Mouse (Mus musculus): ENCODE results near the gene Tinag. TPM values are rescaled to one million over a fixed set of nuclear protein-coding genes. Genes with fewer than 3 reads are reported as not detected.

Gene Tinag
- polyA plus RNA-seq, 1 experiment from 2014 or later: 0.79 TPM

DNA sequence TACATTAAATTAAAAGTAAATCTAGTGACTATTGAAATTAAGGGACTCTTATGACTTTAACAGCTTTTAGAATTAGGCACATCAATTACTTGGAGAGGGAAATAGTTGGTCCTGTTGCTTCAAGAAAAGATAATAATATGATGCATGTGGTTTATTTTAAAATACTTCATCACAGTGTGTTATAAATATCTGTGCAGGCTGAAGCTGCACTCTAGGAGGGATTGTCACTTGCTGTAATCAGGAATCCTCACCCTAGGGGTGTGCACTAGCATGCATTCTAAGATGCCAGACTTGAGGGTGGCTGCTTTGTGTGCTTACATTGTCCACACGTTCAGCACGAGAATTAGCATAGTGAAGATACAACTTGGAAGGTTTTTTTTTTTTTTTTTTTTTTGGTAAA is 10.2 kb downstream of the Tinag start:
- Histone ChIP-seq H3K36me3 (replicated peaks; ENCODE audit: control insufficient read depth, insufficient read depth, low read depth, low read length) (no peaks in the 10 kb centered on the region), H3K9me3 (replicated peaks; ENCODE audit: control insufficient read depth, low read length) (no peaks in the 10 kb centered on the region), H3K27me3 (ENCODE audit: control insufficient read depth, insufficient read depth, low read length) (no peaks in the 10 kb centered on the region), H3K4me1 (ENCODE audit: control insufficient read depth, insufficient read depth, low read length) (no peaks in the 10 kb centered on the region), H3K4me3 (ENCODE audit: low read depth, low read length) (no peak overlapping the region), H3K9ac (replicated peaks; ENCODE audit: low read length) (no peak overlapping the region), H3K27ac (replicated peaks; ENCODE audit: low read depth, low read length) (no peak overlapping the region), H3K4me2 (ENCODE audit: low read depth, low read length) (no peak overlapping the region)
- DNase-seq (ENCODE audit: low spot score) (no peak), ATAC-seq (replicated peaks; ENCODE audit: insufficient number of reproducible peaks, low FRiP score, low TSS enrichment, low read depth) (no peak)
- 59% methylated on average over 2 of the region's 2 CpGs for WGBS

DNA sequence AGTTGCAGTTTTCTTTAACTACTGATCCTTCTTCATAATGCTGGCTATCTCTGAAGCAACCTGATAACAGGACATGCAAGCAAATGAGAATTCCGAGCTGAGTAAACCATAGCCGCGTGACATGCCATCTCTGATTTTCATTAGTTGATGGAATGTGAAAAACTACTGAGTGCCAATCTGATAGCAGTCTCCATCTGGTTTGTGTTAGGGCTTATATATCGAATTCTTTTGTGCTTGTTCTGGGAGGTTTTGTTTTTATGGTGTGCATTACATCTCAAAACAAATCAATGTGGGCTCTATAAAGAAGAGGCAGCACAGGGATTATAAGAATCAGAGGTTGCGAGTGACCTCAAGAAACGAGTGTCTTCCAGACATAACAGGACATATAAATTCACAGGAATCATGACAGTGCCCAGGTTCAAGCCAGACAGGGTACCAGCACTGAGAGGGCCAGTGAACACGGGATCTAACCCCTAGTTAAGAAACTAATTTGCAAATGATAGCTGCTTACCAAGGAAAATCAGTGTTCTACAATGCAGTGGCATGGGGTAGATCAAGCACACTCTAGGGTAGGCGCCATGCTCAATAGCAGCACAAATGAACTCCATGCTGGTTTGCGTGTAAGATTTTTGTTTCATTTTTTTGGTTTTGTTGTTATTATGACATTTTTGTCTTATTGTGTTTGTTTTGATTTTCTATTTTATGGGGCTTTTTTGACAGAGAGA is 13.0 kb downstream of the Tinag start:
- WGBS: 35% methylated on average over 9 of the region's 9 CpGs

DNA sequence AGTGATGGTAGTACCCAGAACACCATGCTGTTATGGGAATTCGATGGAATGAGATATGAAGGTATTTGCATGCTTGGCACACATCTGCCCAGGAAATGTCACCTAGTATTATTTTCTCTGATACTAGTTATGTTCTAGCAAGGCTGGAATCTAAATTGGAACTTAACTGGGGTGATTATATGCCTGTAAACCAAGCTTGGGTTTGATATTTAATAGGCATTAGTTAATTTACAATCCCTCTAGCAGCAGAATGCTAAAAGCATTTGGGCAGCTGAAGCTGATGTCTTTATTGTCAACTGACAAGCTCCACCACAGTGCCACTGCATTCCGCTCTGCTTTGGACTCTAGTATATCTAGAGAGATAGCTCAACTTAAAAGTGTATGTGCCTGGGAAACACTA is 20.3 kb downstream of the Tinag start:
- Histone ChIP-seq H3K36me3 (replicated peaks; ENCODE audit: control insufficient read depth, insufficient read depth, low read depth, low read length) (no peaks in the 10 kb centered on the region), H3K27ac (replicated peaks; ENCODE audit: low read depth, low read length) (no peak overlapping the region), H3K4me3 (ENCODE audit: low read depth, low read length) (no peak overlapping the region), H3K9ac (replicated peaks; ENCODE audit: low read length) (no peak overlapping the region), H3K27me3 (ENCODE audit: control insufficient read depth, insufficient read depth, low read length) (no peaks in the 10 kb centered on the region), H3K4me2 (ENCODE audit: low read depth, low read length) (no peak overlapping the region), H3K9me3 (replicated peaks; ENCODE audit: control insufficient read depth, low read length) (no peaks in the 10 kb centered on the region), H3K4me1 (ENCODE audit: control insufficient read depth, insufficient read depth, low read length) (no peaks in the 10 kb centered on the region)
- WGBS: 91% methylated on average over 2 of the region's 2 CpGs
- DNase-seq (ENCODE audit: low spot score) (no peak), ATAC-seq (replicated peaks; ENCODE audit: insufficient number of reproducible peaks, low FRiP score, low TSS enrichment, low read depth) (no peak)

More for the DNA sequence above, 13.0 kb downstream of the Tinag start:
- no peaks in the 10 kb centered on the region for H3K4me1 ChIP-seq (ENCODE audit: control insufficient read depth, insufficient read depth, low read length)
- no peaks in the 10 kb centered on the region for H3K9me3 ChIP-seq (replicated peaks; ENCODE audit: control insufficient read depth, low read length)
- H3K27ac ChIP-seq (replicated peaks; ENCODE audit: low read depth, low read length): no peak overlapping the region
- H3K27me3 ChIP-seq (ENCODE audit: control insufficient read depth, insufficient read depth, low read length): no peaks in the 10 kb centered on the region
- no peak overlapping the region for H3K4me3 ChIP-seq (ENCODE audit: low read depth, low read length)
- H3K4me2 ChIP-seq (ENCODE audit: low read depth, low read length): no peak overlapping the region
- H3K9ac ChIP-seq (replicated peaks; ENCODE audit: low read length): no peak overlapping the region
- ATAC-seq (replicated peaks; ENCODE audit: insufficient number of reproducible peaks, low FRiP score, low TSS enrichment, low read depth) (peak; percentile 74; the same call in 1 of the 2 replicates), DNase-seq (ENCODE audit: low spot score) (peak; percentile 85)
- H3K36me3 ChIP-seq (replicated peaks; ENCODE audit: control insufficient read depth, insufficient read depth, low read depth, low read length): no peaks in the 10 kb centered on the region

DNA sequence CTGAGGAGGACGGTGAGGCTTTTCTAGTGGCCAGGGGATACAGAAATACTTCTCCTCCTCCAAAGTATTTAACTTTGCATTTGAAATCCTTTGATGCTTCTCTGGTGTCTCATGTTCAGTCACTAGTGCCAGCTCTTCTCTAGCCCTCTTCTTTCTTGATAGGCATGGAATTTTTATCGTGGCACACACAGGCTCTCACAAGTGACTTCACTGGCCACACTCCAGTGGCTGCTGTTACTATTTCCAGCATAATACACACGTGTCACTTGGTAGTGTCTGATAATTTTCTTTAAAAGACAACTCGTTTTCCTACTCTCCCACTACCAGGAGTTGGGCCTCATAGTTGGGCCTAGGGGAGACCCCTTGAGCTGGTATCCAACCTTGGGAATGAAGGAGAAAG is 26.7 kb downstream of the Tinag start:
- Histone ChIP-seq H3K4me3 (ENCODE audit: low read depth, low read length) (no peak overlapping the region), H3K4me1 (ENCODE audit: control insufficient read depth, insufficient read depth, low read length) (no peaks in the 10 kb centered on the region), H3K9ac (replicated peaks; ENCODE audit: low read length) (no peak overlapping the region), H3K27ac (replicated peaks; ENCODE audit: low read depth, low read length) (no peak overlapping the region), H3K36me3 (replicated peaks; ENCODE audit: control insufficient read depth, insufficient read depth, low read depth, low read length) (no peaks in the 10 kb centered on the region), H3K4me2 (ENCODE audit: low read depth, low read length) (no peak overlapping the region), H3K9me3 (replicated peaks; ENCODE audit: control insufficient read depth, low read length) (no peaks in the 10 kb centered on the region), H3K27me3 (ENCODE audit: control insufficient read depth, insufficient read depth, low read length) (no peaks in the 10 kb centered on the region)
- no peak for ATAC-seq (replicated peaks; ENCODE audit: insufficient number of reproducible peaks, low FRiP score, low TSS enrichment, low read depth)
- WGBS: 82% methylated on average over 4 of the region's 4 CpGs
- no peak for DNase-seq (ENCODE audit: low spot score)

DNA sequence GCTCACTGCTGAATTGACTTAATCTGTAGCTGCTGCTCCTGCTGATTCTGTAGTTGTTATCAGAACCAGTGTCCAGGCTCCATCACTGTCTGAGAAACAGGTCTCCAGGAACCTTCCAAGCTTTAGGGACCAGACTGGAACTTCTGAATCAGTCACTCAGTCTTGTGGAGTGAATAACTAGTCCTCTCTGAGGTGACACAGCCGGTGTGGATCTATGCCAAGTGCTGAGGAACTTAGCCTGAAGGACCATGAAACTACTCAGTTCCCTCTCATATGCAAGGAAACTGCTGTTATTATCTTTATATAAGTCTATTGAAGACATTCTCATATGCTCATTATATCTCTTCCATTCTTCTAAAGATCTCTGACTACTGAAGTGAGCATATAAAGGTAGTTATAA is 49.6 kb downstream of the Tinag start:
- H3K9ac ChIP-seq (replicated peaks; ENCODE audit: low read length): no peak overlapping the region
- 88% methylated on average over 1 of the region's 1 CpGs for WGBS
- DNase-seq (ENCODE audit: low spot score): no peak
- H3K27me3 ChIP-seq (ENCODE audit: control insufficient read depth, insufficient read depth, low read length): no peaks in the 10 kb centered on the region
- H3K4me1 ChIP-seq (ENCODE audit: control insufficient read depth, insufficient read depth, low read length): no peaks in the 10 kb centered on the region
- H3K27ac ChIP-seq (replicated peaks; ENCODE audit: low read depth, low read length): no peak overlapping the region
- no peak for ATAC-seq (replicated peaks; ENCODE audit: insufficient number of reproducible peaks, low FRiP score, low TSS enrichment, low read depth)
- H3K4me3 ChIP-seq (ENCODE audit: low read depth, low read length): no peak overlapping the region
- H3K4me2 ChIP-seq (ENCODE audit: low read depth, low read length): no peak overlapping the region
- H3K36me3 ChIP-seq (replicated peaks; ENCODE audit: control insufficient read depth, insufficient read depth, low read depth, low read length): no peaks in the 10 kb centered on the region
- no peaks in the 10 kb centered on the region for H3K9me3 ChIP-seq (replicated peaks; ENCODE audit: control insufficient read depth, low read length)

DNA sequence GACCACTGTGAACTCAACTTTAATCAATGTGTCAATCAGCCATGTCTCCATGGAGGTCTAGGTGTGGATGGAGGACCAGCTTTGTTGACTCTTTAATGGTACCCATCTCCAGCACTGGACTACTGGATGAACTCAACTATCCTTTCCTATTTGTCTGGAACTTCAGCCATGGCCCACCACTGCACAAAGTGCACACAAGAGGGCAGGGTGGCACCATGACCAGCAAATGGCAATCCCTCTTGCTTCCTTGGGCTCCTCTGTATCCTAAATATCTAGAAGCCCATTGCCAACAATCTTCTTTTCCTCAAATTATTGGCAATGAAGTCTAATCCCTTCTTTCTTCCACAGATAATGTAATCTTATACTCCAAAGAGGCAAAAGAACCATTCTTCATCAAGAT is 55.6 kb downstream of the Tinag start:
- no peak for ATAC-seq (replicated peaks; ENCODE audit: insufficient number of reproducible peaks, low FRiP score, low TSS enrichment, low read depth)
- Histone ChIP-seq H3K27me3 (ENCODE audit: control insufficient read depth, insufficient read depth, low read length) (no peaks in the 10 kb centered on the region), H3K9ac (replicated peaks; ENCODE audit: low read length) (no peak overlapping the region)

DNA sequence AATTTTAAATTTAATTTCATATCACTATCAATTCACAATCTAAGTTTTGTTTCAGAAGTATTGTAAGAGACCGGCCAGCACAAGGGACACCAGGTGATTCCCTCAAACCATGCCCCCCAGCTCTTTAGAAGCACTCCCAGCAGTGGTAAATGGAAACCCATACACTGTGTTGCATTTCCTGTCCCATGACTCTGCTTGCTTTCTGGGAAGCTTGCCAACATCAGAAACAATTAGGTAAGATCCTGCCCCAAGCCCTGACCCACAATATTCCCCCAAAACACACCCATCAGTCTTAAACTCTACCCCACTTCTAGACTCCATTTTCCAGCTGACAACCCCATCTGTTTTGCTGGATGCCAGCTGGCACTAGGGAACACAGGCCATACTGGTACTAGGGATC is 110.8 kb downstream of the Tinag start:
- Histone ChIP-seq H3K27ac (replicated peaks; ENCODE audit: low read depth, low read length) (no peak overlapping the region), H3K9me3 (replicated peaks; ENCODE audit: control insufficient read depth, low read length) (no peaks in the 10 kb centered on the region), H3K27me3 (ENCODE audit: control insufficient read depth, insufficient read depth, low read length) (no peaks in the 10 kb centered on the region), H3K4me3 (ENCODE audit: low read depth, low read length) (no peak overlapping the region), H3K9ac (replicated peaks; ENCODE audit: low read length) (no peak overlapping the region), H3K4me1 (ENCODE audit: control insufficient read depth, insufficient read depth, low read length) (no peaks in the 10 kb centered on the region), H3K36me3 (replicated peaks; ENCODE audit: control insufficient read depth, insufficient read depth, low read depth, low read length) (no peaks in the 10 kb centered on the region), H3K4me2 (ENCODE audit: low read depth, low read length) (no peak overlapping the region)
- WGBS: 79% methylated on average over 1 of the region's 1 CpGs
- no peak for ATAC-seq (replicated peaks; ENCODE audit: insufficient number of reproducible peaks, low FRiP score, low TSS enrichment, low read depth)
- DNase-seq (ENCODE audit: low spot score): no peak

More for the DNA sequence above, 55.6 kb downstream of the Tinag start:
- no peak for DNase-seq (ENCODE audit: low spot score)
- Histone ChIP-seq H3K27ac (replicated peaks; ENCODE audit: low read depth, low read length) (no peak overlapping the region), H3K4me2 (ENCODE audit: low read depth, low read length) (no peak overlapping the region), H3K4me1 (ENCODE audit: control insufficient read depth, insufficient read depth, low read length) (no peaks in the 10 kb centered on the region), H3K36me3 (replicated peaks; ENCODE audit: control insufficient read depth, insufficient read depth, low read depth, low read length) (no peaks in the 10 kb centered on the region), H3K4me3 (ENCODE audit: low read depth, low read length) (no peak overlapping the region), H3K9me3 (replicated peaks; ENCODE audit: control insufficient read depth, low read length) (no peaks in the 10 kb centered on the region)

DNA sequence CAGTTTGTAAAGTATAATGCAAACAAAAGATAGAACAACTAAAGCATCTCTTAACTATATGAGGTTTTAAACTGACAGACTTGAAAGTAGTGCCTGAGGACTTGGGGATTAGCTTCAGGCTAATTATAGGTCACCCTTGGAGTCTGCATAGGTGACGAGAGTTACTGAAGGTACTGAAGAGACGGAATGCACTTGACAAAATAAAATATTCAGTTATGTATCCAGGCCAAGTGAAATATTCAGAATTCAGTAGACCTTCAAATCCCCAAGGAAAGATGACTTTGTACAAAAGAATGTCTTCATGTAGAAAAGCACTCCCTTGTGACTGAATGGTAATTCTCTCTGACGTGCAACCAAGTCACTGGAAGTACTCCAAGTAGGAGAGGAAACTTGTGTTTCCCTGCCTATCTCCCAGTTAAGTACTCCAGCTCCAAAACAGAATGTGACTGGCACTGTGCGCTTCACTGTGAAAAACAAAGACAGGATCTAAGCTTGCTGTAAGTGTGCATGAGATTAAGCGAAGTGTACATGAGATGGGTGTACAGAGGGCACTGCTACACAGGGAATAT is 130.4 kb downstream of the Tinag start:
- WGBS: 79% methylated on average over 5 of the region's 5 CpGs
- Histone ChIP-seq H3K9ac (replicated peaks; ENCODE audit: low read length) (no peak overlapping the region), H3K27me3 (ENCODE audit: control insufficient read depth, insufficient read depth, low read length) (no peaks in the 10 kb centered on the region), H3K36me3 (replicated peaks; ENCODE audit: control insufficient read depth, insufficient read depth, low read depth, low read length) (no peaks in the 10 kb centered on the region), H3K4me1 (ENCODE audit: control insufficient read depth, insufficient read depth, low read length) (no peaks in the 10 kb centered on the region), H3K9me3 (replicated peaks; ENCODE audit: control insufficient read depth, low read length) (no peaks in the 10 kb centered on the region), H3K4me3 (ENCODE audit: low read depth, low read length) (no peak overlapping the region), H3K27ac (replicated peaks; ENCODE audit: low read depth, low read length) (no peak overlapping the region), H3K4me2 (ENCODE audit: low read depth, low read length) (no peak overlapping the region)
- ATAC-seq (replicated peaks; ENCODE audit: insufficient number of reproducible peaks, low FRiP score, low TSS enrichment, low read depth) (no peak), DNase-seq (ENCODE audit: low spot score) (no peak)
